Mouse (Mus musculus): ENCODE data around the gene Zfp871.
"Not testable (repeated sequence)": the region's sequence is repeated elsewhere in the genome, so short reads cannot be mapped to it uniquely, and the experiment has no call there.

Zfp871 gene

GRCm38 (mm10) chr17:32729029-32729428, 59.1 kb downstream of the Zfp871 start:
- no peak for DNase-seq

GRCm38 (mm10) chr17:32726360-32726759, 61.7 kb downstream of the Zfp871 start:
- DNase-seq: not testable (repeated sequence)

GRCm38 (mm10) chr17:32722771-32723170, 65.3 kb downstream of the Zfp871 start:
- no peak for DNase-seq

- not testable (repeated sequence) for DNase-seq
Observed at GRCm38 (mm10) chr17:32722151-32722550, 65.9 kb downstream of the Zfp871 start.

Measured in thymus, postnatal 36 days (tissue).